Mouse (Mus musculus) spleen, postnatal 10 days (tissue): ENCODE data around the gene Cox10.
"Not testable (repeated sequence)": the region's sequence is repeated elsewhere in the genome, so short reads cannot be mapped to it uniquely, and the experiment has no call there.

Source experiments
- DNase-seq, 2 experiments: peaks; one replicate each; pipeline ENCODE4 v3.0.0; 2021 to 2022; ENCODE audit warnings: low spot score in 2 of 2

Gene Cox10

GRCm38 (mm10) chr11:64078956-64079726 is at the start of gene Cox10:
Cox10 (minus strand) TSS chr11:64079468.
- peak; percentile 79 to 90 for DNase-seq

DNA sequence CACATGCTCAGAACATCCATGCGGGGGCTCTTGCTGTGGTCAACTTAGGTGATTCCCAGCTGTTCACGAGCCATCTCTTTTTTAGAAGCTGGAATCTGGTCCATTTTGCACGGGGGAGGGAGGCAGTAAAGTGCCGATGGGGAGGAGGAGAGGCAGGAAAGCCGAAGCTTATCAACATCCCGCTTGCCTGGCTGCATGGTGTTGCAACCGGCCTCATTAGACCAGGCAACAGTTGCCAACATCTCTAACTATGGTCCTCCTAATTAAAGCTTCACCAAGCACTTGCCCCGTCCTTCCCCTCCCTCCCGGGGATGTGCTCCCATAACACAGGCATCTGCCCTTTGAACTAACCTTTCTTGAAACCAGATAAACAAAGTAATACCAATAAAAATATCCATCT is 48.7 kb upstream of the Cox10 start:
- no peak for DNase-seq

GRCm38 (mm10) chr11:64125471-64125870 is 46.2 kb upstream of the Cox10 start:
- no peak for DNase-seq

DNA sequence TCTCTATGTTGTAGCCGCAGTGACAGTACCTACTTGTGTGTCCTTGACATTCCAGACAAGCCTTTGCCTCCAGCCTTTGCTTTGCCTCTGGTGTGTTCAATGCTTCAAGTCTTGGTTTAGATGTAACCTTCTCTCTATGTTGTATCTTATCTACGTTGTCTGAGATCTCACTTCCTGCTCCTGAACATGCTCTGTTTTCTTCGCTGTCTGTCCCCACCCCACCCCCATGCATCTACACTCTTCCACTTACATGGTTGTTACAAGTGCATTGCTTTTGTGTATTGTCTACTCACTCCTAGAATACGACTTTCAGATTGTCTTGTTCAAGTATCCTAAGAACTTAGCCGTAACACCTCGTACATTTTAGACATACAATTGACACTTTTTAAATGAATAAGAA is 43.9 kb upstream of the Cox10 start:
- not testable (repeated sequence) for DNase-seq

GRCm38 (mm10) chr11:64116711-64117110 is 37.4 kb upstream of the Cox10 start:
- DNase-seq, result no peak

DNA sequence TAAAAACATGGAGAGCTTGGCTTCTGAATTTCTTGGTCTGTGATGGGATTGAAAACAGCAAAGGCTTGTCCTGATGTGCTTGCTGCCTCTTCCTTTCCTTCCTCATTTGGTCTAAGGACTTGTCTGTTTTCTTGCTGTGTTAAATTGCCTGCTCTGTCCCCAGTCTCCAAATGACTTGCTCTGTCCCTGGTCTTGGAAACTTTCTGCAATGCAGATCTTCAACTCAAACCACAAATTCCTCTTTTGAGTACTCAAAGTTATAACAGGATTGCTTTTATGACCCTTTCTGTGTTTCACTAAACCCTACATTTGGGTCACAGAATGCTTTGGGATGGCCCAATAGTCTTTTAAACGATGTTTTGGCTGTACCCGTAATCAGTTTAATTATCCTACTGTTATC is 36.6 kb upstream of the Cox10 start:
- no peak for DNase-seq

- no peak for DNase-seq
Observed at GRCm38 (mm10) chr11:64115101-64115500, 35.8 kb upstream of the Cox10 start.

GRCm38 (mm10) chr11:64100060-64100459 is 20.8 kb upstream of the Cox10 start:
- no peak for DNase-seq

DNA sequence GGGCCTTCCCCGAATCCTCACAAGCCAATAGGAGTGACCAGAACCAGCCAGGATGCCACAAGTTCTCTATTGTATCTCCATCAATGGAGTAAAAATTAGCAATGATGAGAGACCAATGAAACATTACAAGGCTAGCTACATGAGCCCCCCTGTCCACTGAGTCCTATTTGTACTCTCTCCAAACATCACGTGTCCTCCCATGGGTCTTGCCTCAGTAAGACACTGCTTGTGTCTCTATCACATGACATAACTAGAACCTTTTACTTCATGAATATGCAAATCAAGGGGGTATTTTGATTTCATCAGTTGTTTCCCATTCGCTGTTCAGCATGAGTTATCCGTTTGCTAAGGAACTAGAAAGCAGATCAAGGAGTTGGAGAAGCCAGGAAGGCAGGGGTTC is 13.8 kb upstream of the Cox10 start:
- no peak for DNase-seq

GRCm38 (mm10) chr11:64091150-64091549 is 11.9 kb upstream of the Cox10 start:
- DNase-seq, result no peak

GRCm38 (mm10) chr11:64089682-64090081 is 10.4 kb upstream of the Cox10 start:
- DNase-seq, result no peak

DNA sequence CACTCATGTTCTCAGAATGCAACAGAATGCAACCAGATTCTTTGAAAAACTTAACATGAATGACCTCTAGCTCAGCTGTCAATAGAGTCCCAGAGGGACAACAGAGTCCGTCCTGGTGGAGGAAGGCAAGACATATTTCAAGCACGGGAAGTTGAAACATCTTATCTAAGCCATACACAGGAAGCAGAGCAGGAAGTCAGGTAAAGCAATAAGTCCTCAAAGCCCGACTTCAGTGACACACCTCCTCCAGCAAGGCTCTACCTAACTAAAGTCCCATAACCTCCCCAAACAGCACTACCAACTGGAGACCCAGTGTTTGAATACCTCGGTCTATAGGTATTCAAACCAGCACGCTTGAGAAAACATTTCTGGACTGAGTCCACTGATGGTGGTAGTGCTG is 6.6 kb upstream of the Cox10 start:
- DNase-seq, result no peak

DNA sequence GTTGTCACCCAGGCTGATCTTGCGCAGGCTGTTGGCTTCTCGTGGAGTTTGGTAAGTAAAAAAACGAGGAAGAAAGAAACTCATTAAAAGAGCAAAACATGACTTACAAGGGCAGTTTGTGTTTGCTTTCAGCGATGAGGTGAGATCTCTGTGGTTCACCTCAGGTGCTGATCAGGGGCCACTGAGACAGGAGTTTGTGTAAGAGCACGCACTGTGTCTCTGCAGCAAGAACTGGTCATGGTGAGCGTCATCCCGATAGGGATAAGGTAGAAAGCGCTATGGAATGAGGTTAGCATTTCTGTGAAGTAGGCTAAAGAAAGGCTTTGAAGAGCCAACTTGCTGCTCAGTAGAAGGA is 436 bp upstream of the Cox10 start:
- no peak for DNase-seq

DNA sequence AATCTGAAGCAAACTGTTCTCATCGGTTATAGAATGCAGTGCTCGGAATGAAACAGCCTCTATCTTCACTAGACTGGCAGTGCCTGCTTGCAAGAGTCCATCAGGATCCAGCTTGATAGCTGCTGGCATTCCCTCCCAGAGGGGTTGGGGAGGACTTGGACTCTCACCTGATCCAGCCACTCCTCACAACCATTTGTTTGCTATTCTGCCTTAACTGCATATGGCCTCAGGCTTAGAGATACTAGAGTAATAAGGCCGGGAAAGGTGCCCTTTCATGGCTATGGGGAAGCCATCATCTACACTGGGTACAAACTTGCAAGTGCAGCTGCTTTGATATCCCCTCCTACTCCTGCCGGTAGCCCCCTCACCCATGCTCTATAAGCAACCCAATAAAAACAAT is 3.1 kb downstream of the Cox10 start:
- DNase-seq, result no peak

- DNase-seq, result no peak
Observed at GRCm38 (mm10) chr11:64073379-64073778, 5.9 kb downstream of the Cox10 start.

DNA sequence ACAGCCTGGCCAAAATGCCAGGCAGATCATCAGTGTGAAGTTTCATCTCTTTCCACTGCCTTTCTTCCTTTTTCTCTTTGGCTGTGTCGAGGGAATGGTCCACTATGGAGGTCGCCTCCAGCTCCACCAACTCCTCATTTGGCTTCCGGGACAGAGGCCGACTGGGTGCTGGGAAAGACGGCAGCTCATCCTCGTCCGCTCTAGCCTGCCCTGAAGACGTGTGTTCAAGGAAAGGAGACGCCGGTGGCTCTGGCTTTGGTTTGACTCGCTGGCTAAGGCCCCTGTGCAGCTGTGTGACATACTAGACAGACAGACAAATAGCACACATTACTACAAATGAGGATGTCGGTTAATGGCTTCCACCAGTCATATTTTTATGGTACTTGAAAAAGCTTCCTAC is 7.7 kb downstream of the Cox10 start:
- peak in 1 of 2 experiments; percentile 6 for DNase-seq

DNA sequence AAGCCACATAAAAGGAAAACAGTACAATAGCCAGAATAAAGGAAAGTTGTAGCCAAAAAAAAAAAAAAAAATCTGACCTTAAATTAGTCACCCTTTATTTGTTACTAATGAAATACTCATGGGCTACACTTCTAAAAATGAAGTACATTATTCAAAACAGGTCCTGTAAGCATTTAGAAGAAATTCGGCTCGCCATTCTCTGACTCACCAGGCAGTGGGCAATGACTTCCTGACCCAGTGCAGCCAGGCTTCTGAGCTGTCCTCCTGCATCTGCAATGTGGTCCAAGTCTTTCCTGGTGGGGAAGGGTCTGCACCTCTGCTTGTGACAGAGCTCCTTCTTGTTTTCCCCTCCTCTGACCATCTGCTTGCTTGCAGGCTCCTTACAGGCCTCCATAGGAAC is 13.3 kb downstream of the Cox10 start:
- DNase-seq, result no peak

DNA sequence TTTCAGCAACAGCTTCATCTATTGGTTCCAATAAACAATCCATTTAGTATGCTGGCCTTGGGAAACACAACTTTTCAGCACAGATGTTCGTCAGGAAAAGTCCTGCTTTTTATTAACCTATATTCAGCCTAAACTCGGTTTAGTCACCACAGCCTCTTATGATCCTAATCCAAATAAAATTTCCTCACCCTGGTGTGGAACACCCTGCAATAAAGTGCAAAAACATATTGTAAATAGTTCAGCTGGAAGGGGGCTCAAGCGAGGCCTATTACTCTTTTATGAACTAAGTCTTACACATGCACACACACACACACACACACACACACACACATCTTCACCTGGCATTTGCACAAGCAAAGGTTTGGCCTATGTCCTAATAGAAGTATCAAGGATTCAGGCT is 16.1 kb downstream of the Cox10 start:
- DNase-seq, result no peak

GRCm38 (mm10) chr11:64062226-64062625 is 17.0 kb downstream of the Cox10 start:
- DNase-seq, result no peak

GRCm38 (mm10) chr11:64059305-64059704 is 20.0 kb downstream of the Cox10 start:
- DNase-seq, result no peak

DNA sequence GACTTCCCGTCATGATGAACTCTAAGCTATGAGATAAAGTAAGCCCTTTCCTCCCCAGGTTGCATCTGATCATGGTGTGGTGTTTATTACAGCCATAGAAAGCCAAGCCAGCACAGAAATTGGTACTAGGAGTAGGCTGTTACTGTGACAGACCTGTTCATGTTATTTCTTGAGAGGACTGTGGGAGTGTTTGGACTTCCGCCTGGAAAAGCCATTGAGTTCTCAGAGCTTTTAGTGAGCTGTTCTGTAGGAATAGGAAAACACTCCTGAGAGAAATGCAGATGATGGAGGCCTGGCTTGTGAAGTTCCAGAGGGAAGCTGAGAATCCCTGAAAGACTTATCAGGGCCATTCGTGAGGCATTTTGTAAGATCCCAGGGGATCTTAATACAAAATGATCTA is 20.8 kb downstream of the Cox10 start:
- no peak for DNase-seq

- DNase-seq, result no peak
Observed at GRCm38 (mm10) chr11:64053371-64053770, 25.9 kb downstream of the Cox10 start.

DNA sequence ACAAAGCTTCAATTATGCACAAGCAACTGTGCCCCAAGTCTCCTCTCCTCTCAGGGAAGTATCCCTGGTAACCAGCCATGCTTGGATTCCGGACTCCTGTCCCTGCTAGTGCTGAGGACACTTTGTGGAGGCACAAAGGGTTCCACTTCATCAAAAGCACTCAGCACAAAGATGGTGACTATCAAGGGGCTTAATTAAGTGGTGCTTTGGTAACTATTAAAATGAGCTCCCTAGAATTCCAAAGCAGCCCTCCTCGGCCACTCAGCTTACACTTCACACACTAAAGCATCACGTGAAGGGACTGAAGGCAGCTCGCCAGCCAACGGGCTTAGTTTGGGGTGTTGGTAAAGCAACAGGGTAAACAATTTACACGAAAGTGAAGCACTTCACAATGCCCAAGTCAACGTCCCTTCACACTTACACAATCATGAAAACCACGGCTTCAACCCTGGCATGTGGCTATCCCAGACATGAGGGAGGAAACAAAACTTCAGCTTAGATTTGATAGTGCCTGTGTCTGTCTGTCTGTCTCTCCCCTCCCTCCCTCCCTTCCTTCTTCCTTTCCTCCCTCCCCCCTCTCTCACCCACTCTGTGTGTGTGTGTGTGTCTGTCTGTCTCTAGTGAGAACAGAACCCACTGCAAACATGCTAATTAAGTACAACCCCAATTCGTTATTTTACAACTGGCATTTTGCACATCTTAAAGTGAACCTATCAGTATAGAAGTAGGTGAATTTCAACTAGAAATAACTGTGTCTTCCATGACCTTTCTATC is 27.9 kb downstream of the Cox10 start:
- no peak for DNase-seq
